Mouse (Mus musculus) gastrocnemius, postnatal 36 days (tissue): ENCODE measurements around the gene Rps27rt. TPM values are rescaled to one million over a fixed set of nuclear protein-coding genes. Genes with fewer than 3 reads are reported as not detected.

ENCODE experiments used
- DNase-seq, 2 experiments: peaks; one replicate each; pipeline ENCODE4 v3.0.0; 2022
- intact Hi-C: fragments of 180-260 bp; cut with DNase I; formaldehyde crosslinking; loops from one replicate; pipeline ENCODE4 v1.15.1; 2025
- total RNA-seq, 2 experiments: library from RNA; stranded (reverse); gene quantifications; 2 replicates each; pipeline ENCODE4 v1.2.3; 2021

Gene Rps27rt
- total RNA-seq, 2 experiments from 2014 or later = 12.0 to 25.0 TPM

- intact Hi-C loops = no loop called here
- no peak for DNase-seq
Measured at GRCm38 (mm10) chr9:114933037-114933722, 49.4 kb downstream of the Rps27rt start.

GRCm38 (mm10) chr9:114932607-114933006 is 49.9 kb downstream of the Rps27rt start:
- intact Hi-C loops = no loop called here

More at GRCm38 (mm10) chr9:114932607-114933006, 49.9 kb downstream of the Rps27rt start:
- no peak for DNase-seq

Other genes with a start within 250 kb of the Rps27rt start
- 1 to 10 TPM; 4.8 to 5.3 TPM for gene Cmtm7, start 200.9 kb downstream of the Rps27rt start, total RNA-seq
- gene Cmtm8, start 138.6 kb downstream of the Rps27rt start, total RNA-seq = 1 to 10 TPM; 2.4 to 3.0 TPM
- gene Gpd1l, start 48.8 kb downstream of the Rps27rt start, total RNA-seq = 10 to 100 TPM; 16.5 to 18.5 TPM
- gene Osbpl10, start 4.2 kb downstream of the Rps27rt start, total RNA-seq = 1 to 10 TPM; 2.5 to 5.1 TPM